Comparison of ENCODE assay signal across 8 mouse cellular contexts in the genomic region with DNA sequence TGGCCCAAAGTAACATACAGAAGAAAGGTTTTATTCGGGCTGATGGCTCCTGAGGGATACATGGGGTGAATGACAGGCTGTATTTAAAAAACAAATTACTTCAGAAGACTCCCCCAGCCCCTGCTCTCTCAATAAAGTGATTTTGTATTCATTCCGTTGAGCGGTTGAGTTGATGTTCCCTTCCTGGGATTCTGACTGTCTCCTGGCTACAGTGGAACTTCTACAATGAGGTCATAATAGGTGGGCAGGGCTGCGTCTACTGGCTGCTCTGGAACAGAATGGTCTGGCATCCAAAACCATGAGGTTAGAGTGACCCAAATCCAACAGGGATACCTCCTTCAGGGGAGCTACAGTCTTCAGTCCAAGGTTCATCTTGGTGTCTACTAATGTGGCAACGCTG. TPM values are rescaled to one million over a fixed set of nuclear protein-coding genes. Genes with fewer than 3 reads are reported as not detected.
DNase-seq lines count a peak whose midpoint lies in the region; ATAC-seq and TF ChIP-seq lines count a peak whose summit lies in the region.

A gene (plus strand): TSS at position 301 of the 400 bp plus-strand sequence.

- TF ChIP-seq EP300 in heart, postnatal 0 days (IDR thresholded peaks at IDR 0.05; ENCODE audit: low read depth), result no peak

- no peak within 1 kb of the TSS for H3K27ac ChIP-seq in lung, embryonic 15.5 days
- no peak within 1 kb of the TSS for H3K27ac ChIP-seq in cortical plate, adult 2 months (ENCODE audit: insufficient read depth, low read length)
- no peak within 1 kb of the TSS for H3K27ac ChIP-seq in heart, postnatal 0 days (ENCODE audit: low read depth)
- H3K27ac ChIP-seq in neural tube, embryonic 13.5 days (replicated peaks), result no peak within 1 kb of the TSS

- no peak within 1 kb of the TSS for H3K4me3 ChIP-seq in lung, embryonic 15.5 days
- no peak within 1 kb of the TSS for H3K4me3 ChIP-seq in cortical plate, adult 2 months (ENCODE audit: insufficient read depth, low read length)
- H3K4me3 ChIP-seq in heart, postnatal 0 days (ENCODE audit: low read depth, low read length), result no peak within 1 kb of the TSS
- H3K4me3 ChIP-seq in neural tube, embryonic 13.5 days, result no peak within 1 kb of the TSS

- intact Hi-C loops in left cerebral cortex, postnatal 4 days (cut with DNase I), result loop anchor here (10.0 kb wide), 1 partner anchor 783 kb away; no protein-coding TSS in a partner anchor

- no peaks in the 10 kb centered on the region for H3K36me3 ChIP-seq in lung, embryonic 15.5 days
- H3K36me3 ChIP-seq in heart, postnatal 0 days (replicated peaks; ENCODE audit: control insufficient read depth, insufficient read depth, low read length), result no peaks in the 10 kb centered on the region
- H3K36me3 ChIP-seq in neural tube, embryonic 13.5 days, result no peaks in the 10 kb centered on the region

- TF ChIP-seq CTCF in cortical plate, adult 2 months (IDR thresholded peaks at IDR 0.05; ENCODE audit: extremely low read depth, insufficient read depth, low read length), result no peak
- TF ChIP-seq CTCF in heart, postnatal 0 days (IDR thresholded peaks at IDR 0.05; ENCODE audit: low read depth), result no peak

- 79% methylated on average over 5 of the region's 5 CpGs for WGBS in lung, embryonic 15.5 days
- 74% methylated on average over 5 of the region's 5 CpGs for WGBS in heart, postnatal 0 days
- WGBS in neural tube, embryonic 13.5 days, result 79% methylated on average over 5 of the region's 5 CpGs

- TF ChIP-seq POLR2A in cortical plate, adult 2 months (IDR thresholded peaks at IDR 0.05; ENCODE audit: extremely low read depth, insufficient read depth, low read length), result no peak

- no peak for ATAC-seq in lung, embryonic 15.5 days (ENCODE audit: borderline replicate concordance, extremely low read depth, low FRiP score, low TSS enrichment)
- ATAC-seq in heart, postnatal 0 days (ENCODE audit: insufficient read depth, low read depth), result no peak
- ATAC-seq in neural tube, embryonic 13.5 days (ENCODE audit: low read depth), result no peak

- H3K9me3 ChIP-seq in lung, embryonic 15.5 days, result no peaks in the 10 kb centered on the region
- no peaks in the 10 kb centered on the region for H3K9me3 ChIP-seq in heart, postnatal 0 days (replicated peaks; ENCODE audit: control insufficient read depth, low read length)
- no peaks in the 10 kb centered on the region for H3K9me3 ChIP-seq in neural tube, embryonic 13.5 days

- H3K27me3 ChIP-seq in lung, embryonic 15.5 days, result no peaks in the 10 kb centered on the region
- no peaks in the 10 kb centered on the region for H3K27me3 ChIP-seq in heart, postnatal 0 days (ENCODE audit: control insufficient read depth, insufficient read depth, low read length)
- peaks cover 4% of the 10 kb centered on the region; the same call in 1 of the 2 replicates for H3K27me3 ChIP-seq in neural tube, embryonic 13.5 days

- no peak within 1 kb of the TSS for H3K9ac ChIP-seq in lung, embryonic 15.5 days
- H3K9ac ChIP-seq in heart, postnatal 0 days (replicated peaks; ENCODE audit: low read depth, low read length), result no peak within 1 kb of the TSS
- no peak within 1 kb of the TSS for H3K9ac ChIP-seq in neural tube, embryonic 13.5 days

- no peaks in the 10 kb centered on the region for H3K4me1 ChIP-seq in lung, embryonic 15.5 days
- no peaks in the 10 kb centered on the region for H3K4me1 ChIP-seq in cortical plate, adult 2 months (ENCODE audit: control insufficient read depth, insufficient read depth, low read length)
- H3K4me1 ChIP-seq in heart, postnatal 0 days (ENCODE audit: control insufficient read depth, insufficient read depth), result no peaks in the 10 kb centered on the region
- H3K4me1 ChIP-seq in neural tube, embryonic 13.5 days (replicated peaks), result no peaks in the 10 kb centered on the region

- H3K4me2 ChIP-seq in lung, embryonic 15.5 days, result no peak within 1 kb of the TSS
- H3K4me2 ChIP-seq in heart, postnatal 0 days (ENCODE audit: low read depth, low read length), result no peak within 1 kb of the TSS
- no peak within 1 kb of the TSS for H3K4me2 ChIP-seq in neural tube, embryonic 13.5 days

- DNase-seq in lung, postnatal 14 days, result no peak
- DNase-seq in heart, postnatal 0 days (ENCODE audit: low spot score), result no peak
- no peak for DNase-seq in left cerebral cortex, postnatal 4 days
- DNase-seq in cerebellum, postnatal 25 days, result no peak
- DNase-seq in cerebellum, adult 11 months, result no peak

RNA-seq across cellular contexts. Expression of the gene that starts here (rescaled TPM):
- 137 and 141 TPM in 2 replicates for polyA plus RNA-seq in lung, embryonic 15.5 days (2015; fragmentation: Nextera tagmentation; extraction: Ambion mirVana)
- polyA plus RNA-seq in cortical plate, adult 2 months (2012; rRNA removed), result 50.3 and 53.3 TPM in 2 replicates
- total RNA-seq in heart, postnatal 0 days (2014; rRNA removed; ENCODE audit: low replicate concordance), result 43.0 and 60.2 TPM in 2 replicates
- 101 and 106 TPM in 2 replicates for polyA plus RNA-seq in heart, postnatal 0 days (2015; fragmentation: Nextera tagmentation; extraction: Ambion mirVana)
- 10 to 100 TPM; 69.0 to 79.9 TPM for total RNA-seq in left cerebral cortex, postnatal 4 days (2021)
- polyA plus RNA-seq in neural tube, embryonic 13.5 days (2015; fragmentation: Nextera tagmentation; extraction: Ambion mirVana), result 203 and 209 TPM in 2 replicates
